In genomic region chr7:65115366-65115765, GRCm38 (mm10) we compare ENCODE assay signal across 23 mouse cellular contexts. TPM values are rescaled to one million over a fixed set of nuclear protein-coding genes. Genes with fewer than 3 reads are reported as not detected.
DNase-seq lines count a peak whose midpoint lies in the region; ATAC-seq lines count a peak whose summit lies in the region.
"Had no signal": no experiment of that assay in that cellular context is flagged by ENCODE, and none has a peak within 500 bp of the region (broad histone marks: within the 10 kb centered on the region; RNA-seq: fewer than 3 reads in every experiment).

No protein-coding gene starts in this region.

- H3K4me2 ChIP-seq in hindbrain, embryonic 15.5 days, result no peak overlapping the region

- H3K27me3 ChIP-seq in hindbrain, embryonic 15.5 days, result no peaks in the 10 kb centered on the region
- no peaks in the 10 kb centered on the region for H3K27me3 ChIP-seq in hindbrain, embryonic 10.5 days (ENCODE audit: insufficient read depth, poor library complexity, severe bottlenecking)
- H3K27me3 ChIP-seq: CH12.LX, Patski had no signal

- peak; percentile 48 to 66 for DNase-seq in cerebellum, postnatal 10 days
- no peak for DNase-seq in cerebellum, postnatal 4 days (ENCODE audit: low spot score in 2 of 2)
- peak; percentile 31 to 35 for DNase-seq in cerebellum, postnatal 14 days
- no peak for DNase-seq in cerebellum, adult 8-10 months
- no peak for DNase-seq in hindbrain, embryonic 10.5 days (ENCODE audit: low spot score)
- peak; percentile 56 for DNase-seq in left cerebral cortex, postnatal 4 days
- DNase-seq in left cerebral cortex, adult 9 months (ENCODE audit: low spot score in 2 of 2), result no peak
- DNase-seq: adrenal gland, adult 2 months; adrenal gland, adult 8-10 months; adrenal gland, postnatal 10 days; adrenal gland, postnatal 14 days; adrenal gland, postnatal 25 days; adrenal gland, postnatal 36 days; B cell, adult 2 months; cerebellum, adult 11 months; cerebellum, adult 11-12 months had no signal

- WGBS in hindbrain, embryonic 15.5 days, result 67% methylated on average over 3 of the region's 3 CpGs
- 82% methylated on average over 3 of the region's 3 CpGs for WGBS in hindbrain, embryonic 10.5 days

- intact Hi-C loops in left cerebral cortex, postnatal 4 days (cut with DNase I), result no loop called here

- no peak overlapping the region for H3K4me3 ChIP-seq in hindbrain, embryonic 15.5 days
- no peak overlapping the region for H3K4me3 ChIP-seq in hindbrain, embryonic 10.5 days

- no peak overlapping the region for H3K9ac ChIP-seq in hindbrain, embryonic 15.5 days

- H3K4me1 ChIP-seq in hindbrain, embryonic 15.5 days (replicated peaks), result no peaks in the 10 kb centered on the region
- H3K4me1 ChIP-seq in hindbrain, embryonic 10.5 days (replicated peaks), result no peaks in the 10 kb centered on the region

- peak; percentile 11; the same call in 1 of the 2 replicates for ATAC-seq in hindbrain, embryonic 15.5 days (ENCODE audit: low FRiP score, low read depth)
- ATAC-seq: activated CD4-positive, CD25-positive, alpha-beta regulatory T cell, adult 4 months; CD4-positive, CD25-positive, alpha-beta regulatory T cell, adult 4 months; Patski had no signal

- no peaks in the 10 kb centered on the region for H3K36me3 ChIP-seq in hindbrain, embryonic 15.5 days
- H3K36me3 ChIP-seq in hindbrain, embryonic 10.5 days, result no peaks in the 10 kb centered on the region
- H3K36me3 ChIP-seq: G1E had no signal

- H3K9me3 ChIP-seq in hindbrain, embryonic 15.5 days, result no peaks in the 10 kb centered on the region
- no peaks in the 10 kb centered on the region for H3K9me3 ChIP-seq in hindbrain, embryonic 10.5 days
- H3K9me3 ChIP-seq: G1E had no signal

- H3K27ac ChIP-seq in hindbrain, embryonic 15.5 days (replicated peaks), result no peak overlapping the region
- H3K27ac ChIP-seq in hindbrain, embryonic 10.5 days, result no peak overlapping the region

RNA-seq across cellular contexts. Expression of gene Fam189a1, which starts 41.0 kb away (rescaled TPM):
- 13.7 and 17.1 TPM in 2 replicates for polyA plus RNA-seq in hindbrain, embryonic 15.5 days (2015; fragmentation: Nextera tagmentation; extraction: Ambion mirVana)
- polyA plus RNA-seq in hindbrain, embryonic 10.5 days (2016; fragmentation: Nextera tagmentation; extraction: Ambion mirVana), result 1.3 and 2.4 TPM in 2 replicates
- 10 to 100 TPM; 26.4 to 34.3 TPM for total RNA-seq in left cerebral cortex, postnatal 4 days (2021)
- total RNA-seq: CH12.LX, MEL had no signal
- polyA plus RNA-seq: activated CD4-positive, CD25-positive, alpha-beta regulatory T cell, adult 4 months; G1E had no signal

Comparison
In these comparisons a context has a peak if more than half of its experiments do, and no peak if none do; other contexts are left out.
1. DNase-seq: peak in cerebellum, postnatal 10 days (2 of 2), cerebellum, postnatal 14 days (2 of 2) and left cerebral cortex, postnatal 4 days (single experiment); none in cerebellum, postnatal 4 days (0 of 2), cerebellum, adult 8-10 months (single experiment), hindbrain, embryonic 10.5 days (single experiment) and left cerebral cortex, adult 9 months (0 of 2).